Comparison of ENCODE assay signal across 11 mouse cellular contexts in the genomic region with DNA sequence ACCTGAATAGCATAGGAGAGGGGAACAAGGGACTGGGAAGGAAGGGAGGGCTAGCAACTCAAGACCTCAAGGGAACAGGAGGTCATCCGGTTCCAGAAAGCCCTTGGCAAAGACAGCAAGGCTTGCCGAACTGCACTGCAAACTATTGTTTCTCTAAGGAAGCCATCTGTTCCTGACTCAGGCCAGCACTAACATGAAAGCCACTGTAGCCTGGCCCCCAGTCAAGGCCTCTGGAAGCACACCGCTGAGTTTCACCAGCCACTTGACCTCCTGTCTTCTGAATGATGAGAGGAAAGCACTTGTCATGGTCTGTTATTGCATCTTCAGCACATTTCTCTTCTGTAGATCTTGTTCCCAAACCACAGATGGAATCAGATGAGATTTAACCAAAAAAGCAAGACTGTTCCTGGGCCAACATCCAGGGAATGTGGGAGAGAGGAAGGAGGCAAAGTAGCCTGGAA. TPM values are rescaled to one million over a fixed set of nuclear protein-coding genes. Genes with fewer than 3 reads are reported as not detected.
DNase-seq lines count a peak whose midpoint lies in the region; ATAC-seq and TF ChIP-seq lines count a peak whose summit lies in the region.
"Had no signal": no experiment of that assay in that cellular context is flagged by ENCODE, and none has a peak within 500 bp of the region (broad histone marks: within the 10 kb centered on the region; RNA-seq: fewer than 3 reads in every experiment).

No protein-coding gene starts in this region.

- no peak for TF ChIP-seq POLR2A in kidney, adult 2 months (IDR thresholded peaks at IDR 0.05; ENCODE audit: low read depth, low read length)

- no peaks in the 10 kb centered on the region for H3K27me3 ChIP-seq in kidney, adult 2 months (replicated peaks; ENCODE audit: control insufficient read depth, insufficient read depth, low read length)
- no peaks in the 10 kb centered on the region for H3K27me3 ChIP-seq in liver, embryonic 12.5 days (replicated peaks)
- H3K27me3 ChIP-seq: embryonic facial prominence, embryonic 13.5 days; intestine, embryonic 15.5 days; liver, embryonic 15.5 days; neural tube, embryonic 12.5 days had no signal

- TF ChIP-seq CTCF in kidney, adult 2 months (conservative IDR thresholded peaks at IDR 0.05; ENCODE audit: insufficient read depth, insufficient read length, low read depth, low read length): no peak

- H3K27ac ChIP-seq in kidney, adult 2 months (ENCODE audit: insufficient read depth, low read depth, low read length): peak overlapping the region; percentile 42; the same call in 1 of the 2 replicates
- H3K27ac ChIP-seq in liver, embryonic 12.5 days: no peak overlapping the region
- H3K27ac ChIP-seq: embryonic facial prominence, embryonic 13.5 days; intestine, embryonic 15.5 days; liver, embryonic 15.5 days; neural tube, embryonic 12.5 days had no signal

- no peaks in the 10 kb centered on the region for H3K36me3 ChIP-seq in kidney, adult 2 months (ENCODE audit: control insufficient read depth, insufficient read depth, low read length)
- no peaks in the 10 kb centered on the region for H3K36me3 ChIP-seq in liver, embryonic 12.5 days
- H3K36me3 ChIP-seq: embryonic facial prominence, embryonic 13.5 days; intestine, embryonic 15.5 days; liver, embryonic 15.5 days; neural tube, embryonic 12.5 days had no signal

- peaks cover 2% of the 10 kb centered on the region; the same call in 1 of the 2 replicates for H3K4me1 ChIP-seq in kidney, adult 2 months (ENCODE audit: control insufficient read depth, insufficient read depth, low read length)
- H3K4me1 ChIP-seq in liver, embryonic 12.5 days: no peaks in the 10 kb centered on the region
- H3K4me1 ChIP-seq: embryonic facial prominence, embryonic 13.5 days; intestine, embryonic 15.5 days; liver, embryonic 15.5 days; neural tube, embryonic 12.5 days had no signal

- no peak overlapping the region for H3K4me3 ChIP-seq in kidney, adult 2 months (ENCODE audit: insufficient read depth, low read depth, low read length)
- H3K4me3 ChIP-seq in liver, embryonic 12.5 days: no peak overlapping the region
- H3K4me3 ChIP-seq: embryonic facial prominence, embryonic 13.5 days; intestine, embryonic 15.5 days; liver, embryonic 15.5 days; neural tube, embryonic 12.5 days had no signal

- no peak overlapping the region for H3K9ac ChIP-seq in liver, embryonic 12.5 days
- H3K9ac ChIP-seq: embryonic facial prominence, embryonic 13.5 days; intestine, embryonic 15.5 days; liver, embryonic 15.5 days; neural tube, embryonic 12.5 days had no signal

- DNase-seq in right cerebral cortex, postnatal 25 days: peak; percentile 10
- no peak for DNase-seq in right cerebral cortex, postnatal 14 days
- DNase-seq in gastrocnemius, postnatal 10 days: peak; percentile 38
- peak; percentile 76 for DNase-seq in kidney, adult 2 months
- DNase-seq in telencephalon, adult 2 months (ENCODE audit: low read depth, low spot score): peak; percentile 48

- no peaks in the 10 kb centered on the region for H3K9me3 ChIP-seq in liver, embryonic 12.5 days (replicated peaks)
- H3K9me3 ChIP-seq: embryonic facial prominence, embryonic 13.5 days; intestine, embryonic 15.5 days; liver, embryonic 15.5 days; neural tube, embryonic 12.5 days had no signal

- no peak overlapping the region for H3K4me2 ChIP-seq in liver, embryonic 12.5 days
- H3K4me2 ChIP-seq: embryonic facial prominence, embryonic 13.5 days; intestine, embryonic 15.5 days; liver, embryonic 15.5 days; neural tube, embryonic 12.5 days had no signal

- 56% methylated on average over 3 of the region's 3 CpGs for WGBS in kidney, adult 2 months
- 62% methylated on average over 3 of the region's 3 CpGs for WGBS in liver, embryonic 12.5 days (ENCODE audit: insufficient replicate concordance)

- ATAC-seq in liver, embryonic 12.5 days: no peak
- ATAC-seq in activated CD4-positive, CD25-positive, alpha-beta regulatory T cell, adult 4 months: no peak
- ATAC-seq: intestine, embryonic 15.5 days had no signal

RNA-seq across cellular contexts. Expression of a gene that starts 45.4 kb away (rescaled TPM):
- 10 to 100 TPM in 1 of 2 experiments, 1 to 10 TPM in 1; 7.3 to 11.6 TPM for total RNA-seq in gastrocnemius, postnatal 10 days (2021)
- polyA plus RNA-seq in kidney, adult 2 months (2012; rRNA removed): 17.7 and 18.8 TPM in 2 replicates
- 72.2 TPM in 2 replicates for polyA plus RNA-seq in liver, embryonic 12.5 days (2016; fragmentation: Nextera tagmentation; extraction: Ambion mirVana)
- polyA plus RNA-seq in activated CD4-positive, CD25-positive, alpha-beta regulatory T cell, adult 4 months (2017; shearing (Covaris generic)): 10 to 100 TPM; 55.2 to 64.6 TPM

RNA-seq across cellular contexts. Expression of a gene that starts 53.8 kb away (rescaled TPM):
- total RNA-seq in gastrocnemius, postnatal 10 days (2021): 10 to 100 TPM; 13.0 to 13.6 TPM
- polyA plus RNA-seq in kidney, adult 2 months (2012; rRNA removed): 10.1 and 12.0 TPM in 2 replicates
- 9.4 and 10.1 TPM in 2 replicates for polyA plus RNA-seq in liver, embryonic 12.5 days (2016; fragmentation: Nextera tagmentation; extraction: Ambion mirVana)
- polyA plus RNA-seq in activated CD4-positive, CD25-positive, alpha-beta regulatory T cell, adult 4 months (2017; shearing (Covaris generic)): 10 to 100 TPM; 11.1 to 12.3 TPM
